Mouse (Mus musculus) frontal cortex, postnatal 14 days (tissue): ENCODE results near the gene Lurap1l.

ENCODE experiments used
- DNase-seq, 2 experiments: peaks; one replicate each; pipeline ENCODE4 v3.0.0; 2022; ENCODE audit warnings: low spot score in 2 of 2

The Lurap1l gene

DNA sequence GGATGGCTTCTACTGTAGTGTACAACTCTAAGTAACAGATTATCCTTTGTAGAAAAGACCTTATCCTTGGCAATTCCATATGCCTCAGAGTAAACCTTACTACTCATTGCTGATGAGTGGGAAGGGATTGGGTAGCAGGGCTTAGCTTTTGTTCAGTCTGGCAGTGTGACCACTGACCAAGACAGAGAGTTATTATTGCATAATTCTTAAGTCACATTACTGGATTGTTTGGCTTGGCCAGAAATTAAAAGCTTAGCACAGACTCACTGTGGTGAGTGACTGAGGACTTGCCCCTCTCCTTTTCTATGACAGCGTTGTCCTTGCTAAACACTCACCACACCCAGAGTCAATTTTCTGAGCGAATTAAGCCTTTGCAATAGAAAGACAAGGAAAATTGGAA is 93.1 kb downstream of the Lurap1l start:
- no peak for DNase-seq
